Mouse (Mus musculus): Measurements from ENCODE around the gene Bik. TPM values are rescaled to one million over a fixed set of nuclear protein-coding genes. Genes with fewer than 3 reads are reported as not detected.
A peak's percentile ranks its signal among the peaks of the same experiment; 100 is the strongest.

Bik gene
- polyA plus RNA-seq, 1 experiment from 2014 or later, result 1.9 TPM

DNA sequence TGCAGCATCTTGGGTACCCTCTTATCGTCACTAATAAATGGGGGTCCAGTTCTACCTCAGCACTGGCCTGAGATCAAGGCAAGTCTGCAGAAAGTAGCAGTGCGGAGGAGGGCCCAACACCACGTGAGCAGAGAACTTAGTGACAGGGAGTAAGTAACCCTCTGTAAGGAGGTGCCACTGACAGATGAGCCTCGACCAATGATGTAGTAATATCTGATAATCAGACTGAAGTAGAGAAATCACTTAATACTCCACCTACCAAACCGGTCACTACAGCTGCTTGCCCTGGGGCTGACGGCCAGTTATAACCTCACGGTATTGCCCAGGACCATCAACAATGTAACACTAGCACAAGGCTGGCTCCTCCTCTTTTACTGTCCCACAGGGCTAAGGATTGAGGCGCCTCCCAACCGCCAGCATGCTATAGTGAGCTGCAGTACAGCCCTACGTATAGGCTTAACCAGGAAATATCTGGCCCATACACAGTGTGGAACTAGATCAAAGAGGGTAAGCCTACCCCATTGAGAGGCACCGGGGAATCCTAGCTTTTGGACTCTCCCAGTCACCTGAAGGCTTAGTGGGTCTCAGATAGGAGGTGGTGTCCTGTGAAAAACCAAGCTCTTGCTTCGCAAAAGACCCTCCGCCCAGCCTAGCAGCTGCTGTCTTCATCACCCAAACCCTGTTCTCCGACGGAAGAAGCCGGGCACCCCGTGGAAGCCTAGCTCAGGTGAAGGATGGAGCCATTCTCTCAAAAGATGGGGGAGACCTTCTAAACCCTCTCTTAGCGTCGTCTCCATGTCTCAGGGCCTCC is 67.2 kb downstream of the Bik start:
- peaks cover 12% of the 10 kb centered on the region; the same call in 1 of the 2 replicates for H3K36me3 ChIP-seq
- peak overlapping the region; percentile 85 for H3K9ac ChIP-seq (replicated peaks)
- no peaks in the 10 kb centered on the region for H3K9me3 ChIP-seq
- H3K27ac ChIP-seq (replicated peaks), result 0 out of 2 replicates have a peak overlapping the region, but pooled peaks have one; percentile 76
- H3K4me3 ChIP-seq, result peak overlapping the region; percentile 86
- 11% methylated on average over 19 of the region's 19 CpGs for WGBS
- ATAC-seq (ENCODE audit: low FRiP score, low read depth), result peak; percentile 62
- H3K4me2 ChIP-seq (replicated peaks), result peak overlapping the region; percentile 88
- H3K27me3 ChIP-seq, result no peaks in the 10 kb centered on the region
- H3K4me1 ChIP-seq, result peaks cover 21% of the 10 kb centered on the region

Small RNA genes within 50 kb of the gene (microRNA-seq; reads per million reads assigned to microRNA genes)
- not detected for gene Gm24575

Other genes starting within 250 kb of the Bik start
- 38.8 and 40.0 TPM in 2 replicates for gene Arfgap3, start 176.6 kb upstream of the Bik start, polyA plus RNA-seq (2016; fragmentation: Nextera tagmentation; extraction: Ambion mirVana)
- gene Pacsin2, start 62.3 kb upstream of the Bik start, polyA plus RNA-seq (2016; fragmentation: Nextera tagmentation; extraction: Ambion mirVana), result 43.1 and 43.6 TPM in 2 replicates
- 63.2 and 65.9 TPM in 2 replicates for gene Ttll1, start 16.0 kb upstream of the Bik start, polyA plus RNA-seq (2016; fragmentation: Nextera tagmentation; extraction: Ambion mirVana)
- gene Tspo, start 36.7 kb downstream of the Bik start, polyA plus RNA-seq (2016; fragmentation: Nextera tagmentation; extraction: Ambion mirVana), result 13.5 and 22.0 TPM in 2 replicates
- 40.6 and 45.3 TPM in 2 replicates for gene Mcat, start 36.9 kb downstream of the Bik start, polyA plus RNA-seq (2016; fragmentation: Nextera tagmentation; extraction: Ambion mirVana)
- 47.1 and 48.9 TPM in 2 replicates for gene Ttll12, start 68.3 kb downstream of the Bik start, polyA plus RNA-seq (2016; fragmentation: Nextera tagmentation; extraction: Ambion mirVana)
- 24.5 and 30.1 TPM in 2 replicates for gene Scube1, start 198.2 kb downstream of the Bik start, polyA plus RNA-seq (2016; fragmentation: Nextera tagmentation; extraction: Ambion mirVana)